Mouse (Mus musculus) intestine, embryonic 16.5 days (tissue): ENCODE data around the gene Ms4a18. TPM values are rescaled to one million over a fixed set of nuclear protein-coding genes. Genes with fewer than 3 reads are reported as not detected.
A peak's percentile ranks its signal among the peaks of the same experiment; 100 is the strongest.

Experiments
- ATAC-seq: fragments of 200-750 bp; cut with Nextera tagmentation; 2 replicates; pipeline ENCODE4 v1.8.0; 2017; ENCODE audit warnings: moderate TSS enrichment, moderate library complexity
- H3K27ac ChIP-seq: fragments of 300-500 bp; sonication (generic); 2 replicates; pipeline ENCODE4 v1.5.1; 2014; ENCODE audit warnings: mild to moderate bottlenecking, low read length
- H3K27me3 ChIP-seq: fragments of 300-500 bp; sonication (generic); replicated peaks from 2 replicates; pipeline ENCODE4 v1.6.1; 2014; ENCODE audit warnings: low read length, control low read depth, mixed read lengths; ENCODE audit not compliant: control insufficient read depth, insufficient read depth
- H3K36me3 ChIP-seq: fragments of 300-500 bp; sonication (generic); 2 replicates; pipeline ENCODE4 v1.6.1; 2014; ENCODE audit warnings: low read length, control low read depth; ENCODE audit not compliant: control insufficient read depth, insufficient read depth
- H3K4me1 ChIP-seq: fragments of 300-500 bp; sonication (generic); 2 replicates; pipeline ENCODE4 v1.6.1; 2014; ENCODE audit warnings: low read length, control low read depth, mixed read lengths; ENCODE audit not compliant: control insufficient read depth, insufficient read depth
- H3K4me2 ChIP-seq: fragments of 300-500 bp; sonication (generic); 2 replicates; pipeline ENCODE4 v1.6.1; 2014; ENCODE audit warnings: low read depth, low read length, control low read depth
- H3K4me3 ChIP-seq: fragments of 300-500 bp; sonication (generic); 2 replicates; pipeline ENCODE4 v1.5.1; 2014; ENCODE audit warnings: mild to moderate bottlenecking, low read length
- H3K9ac ChIP-seq: fragments of 300-500 bp; sonication (generic); 2 replicates; pipeline ENCODE4 v1.6.1; 2014; ENCODE audit warnings: low read depth, low read length
- H3K9me3 ChIP-seq: fragments of 300-500 bp; sonication (generic); 2 replicates; pipeline ENCODE4 v1.6.1; 2016; ENCODE audit warnings: low read length, control low read depth; ENCODE audit not compliant: control insufficient read depth
- WGBS: fragments of 180-500 bp; shearing (Covaris S2); extraction: QIAGEN DNeasy Blood & Tissue Kit; methylation state at CpG from one replicate; pipeline ENCODE4 v1.1.7; 2014; 5-methylcytosine and 5-hydroxymethylcytosine counted together
- polyA plus RNA-seq: library from polyadenylated mRNA; unstranded; fragments of >200 nt; fragmentation: Nextera tagmentation; extraction: Ambion mirVana; gene quantifications from 2 replicates; pipeline ENCODE4 v1.2.1, GENCODE M21; 2015

Ms4a18 gene
- polyA plus RNA-seq, 1 experiment from 2014 or later: 41.9 TPM

GRCm38 (mm10) chr19:10976318-10976717, 41.5 kb downstream of the Ms4a18 start:
- Histone ChIP-seq H3K4me3 (no peak overlapping the region), H3K27ac (no peak overlapping the region), H3K9ac (no peak overlapping the region), H3K4me2 (no peak overlapping the region), H3K36me3 (no peaks in the 10 kb centered on the region), H3K9me3 (no peaks in the 10 kb centered on the region), H3K4me1 (peaks cover 30% of the 10 kb centered on the region), H3K27me3 (no peaks in the 10 kb centered on the region)
- ATAC-seq: no peak
- WGBS: 42% methylated on average over 4 of the region's 4 CpGs

- H3K4me1 ChIP-seq: peaks cover 30% of the 10 kb centered on the region
- H3K4me3 ChIP-seq: no peak overlapping the region
- H3K9ac ChIP-seq: no peak overlapping the region
- H3K36me3 ChIP-seq: no peaks in the 10 kb centered on the region
- ATAC-seq: peak; percentile 15; the same call in 1 of the 2 replicates
- H3K27me3 ChIP-seq: no peaks in the 10 kb centered on the region
- H3K9me3 ChIP-seq: no peaks in the 10 kb centered on the region
- H3K27ac ChIP-seq: peak overlapping the region; percentile 94
- 64% methylated on average over 2 of the region's 2 CpGs for WGBS
- H3K4me2 ChIP-seq: no peak overlapping the region
Measured at GRCm38 (mm10) chr19:10975187-10975586, 42.6 kb downstream of the Ms4a18 start.

- Histone ChIP-seq H3K9ac (peak within 1 kb of the TSS; percentile 59), H3K4me3 (peak within 1 kb of the TSS; percentile 31), H3K27ac (peak within 1 kb of the TSS; percentile 94), H3K27me3 (no peaks in the 10 kb centered on the region), H3K4me1 (peaks cover 30% of the 10 kb centered on the region), H3K9me3 (no peaks in the 10 kb centered on the region), H3K4me2 (peak within 1 kb of the TSS; percentile 44), H3K36me3 (no peaks in the 10 kb centered on the region)
- 16% methylated on average over 4 of the region's 4 CpGs for WGBS
- peak; percentile 86 for ATAC-seq
Measured at GRCm38 (mm10) chr19:10974238-10974865, 43.5 kb downstream of the Ms4a18 start, which contains the start of gene Ms4a10. Gene Ms4a10, minus strand, starts transcription at chr19:10974670.

GRCm38 (mm10) chr19:10973187-10973586, 44.6 kb downstream of the Ms4a18 start:
- Histone ChIP-seq H3K27ac (peak overlapping the region; percentile 94), H3K36me3 (no peaks in the 10 kb centered on the region), H3K4me2 (no peak overlapping the region), H3K9ac (no peak overlapping the region), H3K4me3 (no peak overlapping the region), H3K4me1 (peaks cover 26% of the 10 kb centered on the region), H3K9me3 (no peaks in the 10 kb centered on the region), H3K27me3 (no peaks in the 10 kb centered on the region)
- 43% methylated on average over 2 of the region's 2 CpGs for WGBS
- no peak for ATAC-seq

- no peak for ATAC-seq
- H3K27ac ChIP-seq: no peak overlapping the region; the same call in 1 of the 2 replicates
Measured at GRCm38 (mm10) chr19:10972660-10973059, 45.2 kb downstream of the Ms4a18 start.

GRCm38 (mm10) chr19:10970457-10970856, 47.4 kb downstream of the Ms4a18 start:
- ATAC-seq: peak; percentile 7; the same call in 1 of the 2 replicates
- WGBS: 70% methylated on average over 3 of the region's 3 CpGs
- peak overlapping the region; percentile 70 for H3K27ac ChIP-seq

More at GRCm38 (mm10) chr19:10972660-10973059, 45.2 kb downstream of the Ms4a18 start:
- no peaks in the 10 kb centered on the region for H3K27me3 ChIP-seq
- peaks cover 26% of the 10 kb centered on the region for H3K4me1 ChIP-seq
- H3K36me3 ChIP-seq: no peaks in the 10 kb centered on the region
- H3K4me3 ChIP-seq: no peak overlapping the region
- WGBS: 76% methylated on average over 3 of the region's 3 CpGs
- no peaks in the 10 kb centered on the region for H3K9me3 ChIP-seq
- no peak overlapping the region for H3K9ac ChIP-seq
- no peak overlapping the region for H3K4me2 ChIP-seq

GRCm38 (mm10) chr19:10968578-10968977, 49.3 kb downstream of the Ms4a18 start:
- H3K4me3 ChIP-seq: no peak overlapping the region
- ATAC-seq: no peak
- WGBS: 93% methylated on average over 7 of the region's 7 CpGs

More at GRCm38 (mm10) chr19:10970457-10970856, 47.4 kb downstream of the Ms4a18 start:
- no peak overlapping the region for H3K4me3 ChIP-seq
- H3K4me2 ChIP-seq: no peak overlapping the region
- H3K4me1 ChIP-seq: peaks cover 20% of the 10 kb centered on the region
- H3K36me3 ChIP-seq: no peaks in the 10 kb centered on the region
- H3K9me3 ChIP-seq: no peaks in the 10 kb centered on the region
- H3K27me3 ChIP-seq: no peaks in the 10 kb centered on the region
- H3K9ac ChIP-seq: no peak overlapping the region

GRCm38 (mm10) chr19:10965721-10966120, 52.1 kb downstream of the Ms4a18 start:
- no peak overlapping the region for H3K4me2 ChIP-seq
- no peaks in the 10 kb centered on the region for H3K4me1 ChIP-seq
- H3K9me3 ChIP-seq: no peaks in the 10 kb centered on the region
- H3K27me3 ChIP-seq: no peaks in the 10 kb centered on the region
- ATAC-seq: no peak
- H3K4me3 ChIP-seq: no peak overlapping the region
- H3K36me3 ChIP-seq: no peaks in the 10 kb centered on the region
- no peak overlapping the region for H3K9ac ChIP-seq
- WGBS: 88% methylated on average over 7 of the region's 7 CpGs
- H3K27ac ChIP-seq: no peak overlapping the region

More at GRCm38 (mm10) chr19:10968578-10968977, 49.3 kb downstream of the Ms4a18 start:
- H3K9ac ChIP-seq: no peak overlapping the region
- no peaks in the 10 kb centered on the region for H3K9me3 ChIP-seq
- no peaks in the 10 kb centered on the region for H3K36me3 ChIP-seq
- peaks cover 4% of the 10 kb centered on the region for H3K4me1 ChIP-seq
- H3K4me2 ChIP-seq: no peak overlapping the region
- H3K27me3 ChIP-seq: no peaks in the 10 kb centered on the region
- H3K27ac ChIP-seq: no peak overlapping the region

GRCm38 (mm10) chr19:10959978-10960346, 57.9 kb downstream of the Ms4a18 start:
- 43% methylated on average over 12 of the region's 12 CpGs for WGBS
- Histone ChIP-seq H3K9ac (no peak overlapping the region), H3K4me3 (no peak overlapping the region), H3K36me3 (no peaks in the 10 kb centered on the region), H3K27me3 (no peaks in the 10 kb centered on the region), H3K27ac (no peak overlapping the region), H3K4me2 (no peak overlapping the region), H3K4me1 (peaks cover 3% of the 10 kb centered on the region; the same call in 1 of the 2 replicates), H3K9me3 (no peaks in the 10 kb centered on the region)
- ATAC-seq: 0 out of 2 replicates have a peak, but pooled peaks have one; percentile 5
